Mouse (Mus musculus): ENCODE measurements around the gene Wdfy1. TPM values are rescaled to one million over a fixed set of nuclear protein-coding genes. Genes with fewer than 3 reads are reported as not detected.

Gene Wdfy1
- total RNA-seq, 2 experiments from 2014 or later, result 40.4 to 44.0 TPM

DNA sequence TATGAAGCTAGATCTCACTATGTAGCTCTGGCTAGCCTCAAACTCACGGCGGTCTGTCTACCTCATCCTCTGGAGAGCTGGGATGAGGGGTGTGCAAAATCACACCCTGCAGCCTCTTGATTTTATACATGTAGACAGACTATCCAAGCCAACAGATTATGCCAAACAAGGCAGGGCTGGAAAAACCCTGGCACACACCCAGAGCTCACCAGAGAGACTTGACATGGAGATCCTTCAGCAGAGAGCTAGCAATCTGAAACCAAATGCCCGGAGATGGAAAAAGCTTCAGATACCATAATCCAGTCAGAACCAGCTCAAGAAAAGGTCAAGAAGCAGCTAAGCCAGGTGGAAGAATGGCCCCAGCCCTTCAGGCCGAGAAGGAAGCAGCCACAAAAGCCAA lies 111.0 kb downstream of the Wdfy1 start:
- DNase-seq (ENCODE audit: low spot score in 2 of 2), result no peak

DNA sequence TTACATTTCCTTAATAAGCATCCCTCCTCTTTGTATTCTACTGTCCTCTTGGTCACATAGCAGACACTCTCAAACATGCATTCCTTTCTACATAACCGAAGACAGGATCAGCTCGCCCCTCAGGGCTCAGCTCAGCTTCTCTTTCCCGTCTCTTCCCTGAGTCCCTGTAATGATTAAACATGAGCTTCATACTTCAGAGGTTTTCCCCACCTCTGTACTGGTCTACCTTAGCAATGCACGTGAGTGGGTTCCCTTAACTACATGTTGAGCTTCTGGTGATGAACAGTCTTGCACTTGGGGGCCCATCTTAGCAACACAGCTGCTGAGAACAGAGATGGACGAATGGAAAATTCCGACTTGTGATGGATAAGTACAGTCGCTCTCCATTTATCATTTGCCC lies 116.3 kb downstream of the Wdfy1 start:
- DNase-seq (ENCODE audit: low spot score in 2 of 2), result no peak

DNA sequence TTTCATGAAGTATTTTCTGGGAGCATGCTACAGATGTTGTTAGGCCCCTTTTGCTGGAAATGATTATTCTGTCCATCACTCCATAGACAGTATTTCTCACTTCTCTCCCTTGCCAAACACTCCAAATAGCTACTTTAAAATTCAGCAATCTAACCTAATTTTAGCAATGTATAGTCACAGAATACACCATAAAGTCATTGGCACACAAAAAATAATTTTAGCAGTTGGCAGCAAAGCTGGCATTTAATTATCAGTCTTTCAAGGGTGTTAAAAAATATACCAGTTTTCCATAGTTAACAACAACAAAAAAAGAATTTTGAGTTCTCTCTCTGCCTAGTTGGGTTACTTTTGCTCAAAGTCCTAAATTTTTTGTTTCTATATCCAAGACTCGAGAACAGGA lies 118.5 kb downstream of the Wdfy1 start:
- DNase-seq (ENCODE audit: low spot score in 2 of 2), result no peak

DNA sequence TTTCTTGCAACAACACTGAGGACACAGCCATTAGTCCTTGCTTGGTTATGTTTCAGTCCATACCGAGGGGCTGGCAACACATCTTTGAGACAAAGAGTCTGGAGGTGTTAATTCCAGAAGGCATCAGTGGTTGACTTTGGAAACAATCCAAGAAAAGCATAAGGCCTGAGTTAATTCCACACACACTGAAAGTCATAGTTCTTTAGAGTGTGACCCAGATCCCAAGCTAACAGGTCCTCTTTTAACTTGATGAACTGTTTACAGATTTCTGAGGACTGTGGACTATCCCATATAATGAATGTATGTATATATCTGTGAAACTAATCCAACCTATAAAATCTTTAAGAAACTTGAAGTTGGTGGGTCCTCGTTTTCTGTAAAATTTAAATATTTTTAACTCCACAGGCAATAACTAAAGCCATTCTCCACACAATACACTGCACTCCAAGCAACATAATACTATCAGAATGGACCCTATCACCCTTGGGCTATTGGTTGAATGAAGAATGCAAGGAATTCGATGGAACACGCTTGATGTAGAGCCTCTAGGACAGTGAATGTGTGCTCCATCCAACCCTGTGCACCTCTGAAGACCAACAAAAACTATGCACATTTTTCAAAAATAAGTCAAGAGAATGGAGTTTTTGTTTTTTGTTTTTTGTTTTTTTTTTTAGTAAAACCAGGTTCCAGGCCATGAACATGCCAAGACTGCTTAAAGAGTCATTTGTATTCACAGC lies 120.0 kb downstream of the Wdfy1 start:
- DNase-seq (ENCODE audit: low spot score in 2 of 2), result no peak

DNA sequence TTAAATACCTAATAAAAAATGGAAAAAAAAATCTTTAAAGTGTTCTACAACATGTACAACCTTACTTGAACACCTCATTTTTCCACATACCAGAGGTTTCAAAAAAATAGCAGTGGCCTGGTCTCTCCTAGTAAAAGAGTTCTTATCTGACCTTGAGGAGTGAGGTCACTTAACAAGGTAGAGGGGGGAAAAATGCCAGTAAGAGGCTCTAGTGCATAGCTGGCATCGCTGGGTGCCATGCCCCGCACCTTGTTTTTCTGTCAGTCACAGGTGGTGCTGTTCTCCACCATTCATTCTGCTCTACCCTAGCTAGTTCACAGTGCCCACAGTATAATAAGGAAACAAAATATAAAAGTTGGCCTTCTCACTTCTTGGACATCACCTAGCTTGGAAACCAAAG lies 121.0 kb downstream of the Wdfy1 start:
- DNase-seq (ENCODE audit: low spot score in 2 of 2), result no peak

Other genes starting within 250 kb of the Wdfy1 start
- 1 to 10 TPM; 1.1 to 1.4 TPM for gene Ap1s3, start 104.2 kb downstream of the Wdfy1 start, total RNA-seq (2021)
- gene Mrpl44, start 125 bp downstream of the Wdfy1 start, total RNA-seq (2021), result 10 to 100 TPM; 43.3 to 54.9 TPM
- gene Serpine2, start 85.0 kb upstream of the Wdfy1 start, total RNA-seq (2021), result 10 to 100 TPM; 11.9 to 22.9 TPM

Measured in adrenal gland, adult 18-20 months (tissue).